Mouse (Mus musculus): ENCODE data around the gene Vamp8.

Gene Vamp8

DNA sequence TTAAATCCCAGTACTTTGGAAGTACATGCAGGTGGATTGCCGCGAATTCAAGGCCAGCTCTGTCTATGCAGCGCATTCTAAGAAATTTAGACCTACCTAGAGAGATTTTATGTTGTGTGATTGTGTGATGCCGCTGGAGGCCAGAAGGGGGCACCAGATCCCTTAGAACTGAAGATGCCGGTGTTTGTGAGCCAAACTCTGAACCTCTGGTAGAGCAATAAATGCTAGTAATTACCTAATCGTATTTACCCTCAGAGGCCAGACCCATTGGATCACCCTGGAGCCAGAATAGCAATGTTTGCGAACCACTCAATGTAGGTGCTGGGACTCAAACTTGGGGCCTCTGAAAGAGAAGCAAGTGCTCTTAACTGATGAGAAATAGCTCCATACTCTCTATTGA, 11.4 kb upstream of the Vamp8 start:
- peak; percentile 95 for DNase-seq

DNA sequence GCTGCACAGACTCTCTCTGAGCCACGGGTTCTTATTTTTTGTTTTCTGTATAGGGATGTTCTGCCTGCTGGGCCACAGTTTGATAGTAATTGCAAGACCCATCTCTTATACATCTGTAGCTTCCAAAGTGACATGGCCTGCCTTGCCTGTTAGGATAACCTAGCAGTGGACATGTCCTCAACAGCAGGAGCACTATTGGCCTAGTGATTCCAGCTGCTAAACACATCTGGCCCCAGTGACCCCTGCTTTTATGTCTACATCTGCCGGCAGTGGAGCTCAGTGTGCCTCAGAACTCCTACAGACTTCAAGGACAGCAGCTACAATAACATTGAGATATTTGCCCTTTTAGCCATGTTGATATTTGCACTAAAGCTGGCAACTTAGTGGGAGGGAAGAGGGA, 9.5 kb upstream of the Vamp8 start:
- DNase-seq, result no peak

DNA sequence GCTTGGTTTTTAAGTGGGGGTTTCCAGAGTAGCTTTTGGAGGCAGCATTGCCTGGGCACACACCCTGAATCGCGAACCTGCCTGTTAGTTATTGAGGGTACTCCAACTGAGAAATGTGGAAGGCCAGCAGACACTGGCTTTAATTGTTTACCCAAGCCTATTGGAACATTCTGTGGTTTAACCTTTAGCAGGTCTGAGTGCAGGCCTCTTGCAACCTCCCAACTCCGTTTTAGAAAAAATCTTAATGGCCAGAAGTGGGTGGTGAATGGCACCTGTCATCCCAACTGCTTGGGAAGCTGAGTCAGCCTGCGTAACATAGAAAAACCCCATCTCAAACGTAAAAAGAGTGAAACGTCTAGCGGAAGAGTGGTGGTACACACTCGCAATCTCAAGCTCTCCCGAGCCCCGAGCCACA, 6.3 kb upstream of the Vamp8 start:
- peak; percentile 80 for DNase-seq

DNA sequence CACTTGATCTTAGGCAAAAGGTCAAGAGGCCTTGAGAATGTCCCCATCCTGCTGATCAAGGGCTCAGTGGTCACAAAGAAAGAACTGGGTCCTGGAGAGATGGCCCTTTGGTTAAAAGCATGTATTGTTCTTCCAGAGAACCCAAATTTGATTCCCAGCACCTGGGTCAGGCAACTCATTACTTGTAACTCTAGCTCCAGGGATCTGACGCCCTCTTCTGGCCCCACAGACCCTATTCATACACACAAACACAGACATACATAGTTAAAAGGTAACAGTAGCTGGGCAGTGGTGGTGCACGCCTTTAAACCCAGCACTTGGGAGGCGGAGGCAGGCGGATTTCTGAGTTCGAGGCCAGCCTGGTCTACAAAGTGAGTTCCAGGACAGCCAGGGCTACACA, 1.8 kb upstream of the Vamp8 start:
- DNase-seq, result no peak

DNA sequence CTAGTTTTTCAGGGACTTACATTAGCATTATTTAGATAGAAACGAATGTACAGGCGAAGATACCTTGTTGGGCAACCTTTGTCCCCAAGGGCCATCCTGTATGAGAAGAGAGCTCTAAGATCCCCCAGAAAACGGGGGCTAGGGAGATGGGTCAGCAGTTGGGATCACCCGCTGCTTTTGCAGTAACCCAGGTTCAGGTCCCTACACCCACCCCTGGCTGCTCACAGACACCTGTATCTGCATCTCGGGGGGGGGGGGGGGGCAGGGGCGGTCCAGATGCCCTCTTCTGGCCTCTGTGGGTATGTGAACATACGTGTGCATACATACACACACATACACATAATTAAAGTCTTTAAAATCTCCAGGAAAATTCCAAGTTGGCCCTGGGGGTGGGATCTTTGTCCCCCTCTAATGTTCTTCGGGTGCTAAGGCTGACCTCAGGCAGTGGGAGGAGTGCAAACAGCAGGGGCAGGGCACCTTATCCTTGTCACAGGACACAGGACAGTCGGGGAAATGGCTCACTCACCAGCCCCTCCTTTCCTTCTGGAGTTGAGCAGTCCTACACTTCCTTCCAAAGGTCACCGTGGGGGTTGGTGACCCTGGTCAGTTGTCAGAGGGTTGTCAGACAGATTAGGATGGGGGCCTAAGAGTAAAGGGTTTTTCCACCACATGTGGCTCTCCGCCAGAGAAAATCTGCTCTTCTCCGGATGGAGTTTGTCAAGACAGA, 455 bp upstream of the Vamp8 start:
- peak; percentile 87 for DNase-seq

DNA sequence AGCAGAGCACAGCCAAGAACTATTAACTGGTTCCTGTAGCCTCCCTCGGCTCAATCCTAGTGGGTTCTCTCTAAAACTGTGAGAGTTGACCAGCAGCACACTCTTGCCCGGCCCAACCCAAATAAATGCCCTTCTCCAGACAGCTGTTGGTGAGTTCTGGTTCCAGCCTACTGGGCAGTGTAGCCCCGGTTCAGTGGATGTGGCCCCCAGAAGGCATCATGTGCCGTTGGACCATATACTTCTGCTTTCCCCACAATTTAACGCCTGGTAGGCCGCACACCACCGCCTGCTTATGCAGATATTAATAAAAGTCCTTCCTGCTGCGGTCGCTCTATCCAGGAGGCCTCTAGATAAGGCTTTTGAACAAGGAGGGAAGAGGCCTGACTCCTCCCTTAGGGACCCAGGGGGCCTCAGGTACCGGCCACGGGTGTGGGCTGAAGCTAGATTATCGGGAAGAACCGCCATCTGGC, 997 bp downstream of the Vamp8 start:
- DNase-seq, result peak; percentile 52

DNA sequence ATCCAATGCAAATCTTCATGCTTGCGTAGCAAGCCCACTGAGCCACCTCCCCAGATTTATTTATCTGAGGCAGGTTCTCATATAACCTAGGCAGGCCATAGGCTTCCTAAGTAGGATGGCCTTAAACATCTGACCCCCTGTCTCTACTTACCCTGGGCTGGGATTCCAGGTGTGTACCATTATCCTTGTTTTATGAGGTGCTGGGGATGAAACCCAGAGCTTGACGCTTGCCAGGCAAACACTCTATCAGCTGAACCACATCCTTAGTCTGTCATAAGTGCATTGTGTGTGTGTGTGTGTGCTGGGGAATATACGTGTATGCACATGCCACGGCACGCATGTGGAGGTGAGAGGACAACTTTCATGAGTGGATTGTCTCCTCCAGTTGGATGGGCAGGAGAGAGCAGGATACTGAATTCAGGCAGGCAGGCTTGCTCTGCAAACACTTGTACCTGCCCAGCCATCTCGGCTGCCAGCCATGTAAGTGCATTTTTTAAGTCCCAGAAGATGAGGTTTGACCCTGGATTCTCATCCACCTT, 1.6 kb downstream of the Vamp8 start:
- no peak for DNase-seq

DNA sequence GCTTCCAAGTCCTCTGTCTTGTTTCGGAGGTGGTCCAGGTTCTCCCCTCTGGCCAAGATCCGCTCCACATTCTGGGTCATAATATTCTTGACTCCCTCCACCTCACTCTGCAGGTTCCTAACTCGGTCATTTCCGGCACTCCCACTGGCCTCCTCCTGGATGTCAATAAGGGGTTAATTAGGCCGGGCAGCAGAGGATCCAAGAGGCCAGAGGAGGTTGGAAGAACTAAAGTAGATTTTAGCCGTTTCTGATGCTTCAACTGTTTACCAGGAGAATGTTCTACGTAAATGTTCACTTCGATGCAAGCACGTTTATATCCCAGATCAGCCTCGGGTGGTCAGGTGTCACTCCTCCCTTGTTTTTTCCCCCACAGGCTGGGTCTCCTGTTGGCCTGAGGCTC, 2.2 kb downstream of the Vamp8 start:
- no peak for DNase-seq

DNA sequence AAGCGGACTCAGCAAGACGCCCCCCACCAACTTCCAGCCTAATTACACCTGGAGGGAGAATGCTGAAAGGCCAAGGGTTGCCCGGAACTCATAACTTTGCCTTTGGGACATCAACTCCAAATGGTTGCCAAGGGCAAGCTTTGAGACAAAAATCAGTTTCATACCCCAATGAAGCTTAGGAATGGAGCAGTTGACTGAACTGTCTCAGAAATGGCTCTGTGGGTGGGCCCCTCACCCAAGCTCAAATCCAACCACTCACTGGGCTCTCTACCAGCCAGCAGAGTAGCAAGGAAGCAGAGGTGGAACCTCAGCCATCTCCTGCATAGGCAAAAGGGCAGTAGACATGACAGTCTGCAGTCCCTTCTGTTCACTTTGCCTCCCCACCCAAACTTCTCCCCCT, 2.7 kb downstream of the Vamp8 start:
- no peak for DNase-seq

DNA sequence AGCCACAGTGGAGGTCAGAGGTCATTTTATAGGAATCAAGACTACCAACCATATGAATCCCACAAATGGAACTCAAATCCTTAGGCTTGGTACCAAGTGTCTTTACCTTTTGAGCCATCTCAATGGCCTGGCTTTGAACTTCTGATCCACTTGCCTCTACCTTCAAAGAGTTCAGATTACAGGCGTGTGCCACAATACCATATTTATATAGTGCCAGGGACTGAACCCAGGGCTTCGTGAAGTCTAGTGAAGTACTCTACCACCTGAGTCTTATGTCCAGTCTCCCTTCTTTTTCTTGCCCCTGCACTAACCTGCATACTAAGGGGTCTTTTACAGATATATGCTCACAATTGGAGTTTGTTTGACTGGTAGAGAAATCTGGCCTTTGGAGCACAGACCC, 3.9 kb downstream of the Vamp8 start:
- no peak for DNase-seq

DNA sequence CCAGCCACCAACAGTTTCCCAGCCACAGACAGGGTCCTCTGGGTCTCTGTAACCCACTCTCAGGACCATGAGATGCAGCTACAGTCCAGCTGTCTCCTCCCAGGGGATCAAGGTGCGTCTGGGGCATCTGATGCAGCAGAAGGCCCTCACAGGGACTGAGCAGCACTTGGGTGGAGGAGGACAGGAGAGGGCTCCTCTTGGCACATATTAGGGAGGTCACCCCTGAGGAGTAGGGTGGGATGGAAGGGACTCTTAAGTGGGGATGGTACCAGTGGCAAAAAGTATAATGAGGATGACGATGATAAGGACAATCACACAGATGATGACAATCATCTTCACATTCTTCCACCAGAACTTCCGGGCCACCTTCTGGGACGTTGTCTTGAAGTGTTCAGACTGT, 5.2 kb downstream of the Vamp8 start:
- no peak for DNase-seq

DNA sequence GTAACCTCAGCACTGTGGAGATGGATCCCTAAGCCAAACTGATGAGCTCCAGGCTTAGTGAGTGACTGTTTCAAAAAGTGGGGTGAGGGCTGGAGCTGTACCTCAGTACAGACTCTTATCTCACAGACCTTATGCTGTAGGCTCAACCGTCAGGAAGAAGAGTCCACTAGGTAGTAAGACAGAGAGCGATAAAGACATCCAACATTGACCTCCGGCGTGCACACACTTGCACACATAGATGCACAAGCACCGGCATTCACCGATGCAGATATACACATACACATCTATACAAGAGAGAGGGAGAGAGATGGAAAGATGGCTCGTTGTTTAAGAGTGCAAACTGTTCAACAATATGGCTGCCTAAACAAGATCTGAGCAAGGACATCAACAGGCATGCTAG, 6.6 kb downstream of the Vamp8 start:
- DNase-seq, result no peak

DNA sequence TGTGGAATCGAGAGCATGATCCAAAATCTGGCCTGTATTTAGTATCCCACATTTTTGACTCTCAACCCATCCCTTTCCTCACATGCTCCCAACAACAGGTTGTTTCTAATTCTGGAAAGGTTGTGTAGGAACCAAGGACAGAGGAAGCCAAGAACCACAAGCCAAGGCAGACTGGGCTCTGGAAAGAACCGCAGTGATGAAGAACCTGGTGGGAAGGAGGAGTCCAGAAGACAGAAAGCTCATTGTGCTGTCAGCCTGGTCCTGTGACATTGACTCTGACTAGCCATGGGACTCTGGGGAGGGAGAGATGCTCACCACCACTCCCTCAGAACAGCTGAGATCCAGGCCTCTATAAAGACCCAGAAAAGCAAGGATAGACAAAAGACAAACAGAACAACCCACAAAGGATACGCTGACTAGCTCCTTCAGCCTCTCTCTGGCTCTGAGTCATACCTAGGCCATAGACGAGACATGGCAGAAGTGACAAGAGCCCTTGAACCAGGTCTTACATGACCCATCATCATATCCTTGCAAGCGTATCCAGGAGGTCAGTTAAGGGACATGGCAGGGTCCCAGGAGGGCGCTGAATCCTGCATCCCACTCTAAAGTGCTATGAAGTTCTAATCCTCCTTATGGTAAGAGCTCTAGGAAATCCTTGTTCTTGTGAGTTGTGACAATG, 7.2 kb downstream of the Vamp8 start:
- DNase-seq, result no peak

DNA sequence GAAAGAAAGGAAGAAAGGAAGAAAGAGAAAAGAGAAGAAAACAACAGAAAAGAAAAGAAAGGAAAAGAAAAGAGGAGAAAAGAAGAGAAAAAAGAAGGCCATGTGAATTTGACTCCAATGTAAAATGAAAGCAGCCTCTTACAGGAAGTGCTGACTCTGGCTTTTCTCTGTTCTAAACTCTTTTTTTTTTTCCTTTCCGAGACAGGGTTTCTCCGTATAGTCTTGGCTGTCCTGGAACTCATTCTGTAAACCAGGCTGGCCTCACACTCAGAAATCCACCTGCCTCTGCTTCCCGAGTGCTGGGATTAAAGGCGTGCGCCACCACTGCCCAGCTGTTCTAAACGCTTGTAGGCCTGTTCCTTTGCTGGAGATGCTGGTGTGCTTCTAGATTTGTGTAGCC, 8.0 kb downstream of the Vamp8 start:
- no peak for DNase-seq

DNA sequence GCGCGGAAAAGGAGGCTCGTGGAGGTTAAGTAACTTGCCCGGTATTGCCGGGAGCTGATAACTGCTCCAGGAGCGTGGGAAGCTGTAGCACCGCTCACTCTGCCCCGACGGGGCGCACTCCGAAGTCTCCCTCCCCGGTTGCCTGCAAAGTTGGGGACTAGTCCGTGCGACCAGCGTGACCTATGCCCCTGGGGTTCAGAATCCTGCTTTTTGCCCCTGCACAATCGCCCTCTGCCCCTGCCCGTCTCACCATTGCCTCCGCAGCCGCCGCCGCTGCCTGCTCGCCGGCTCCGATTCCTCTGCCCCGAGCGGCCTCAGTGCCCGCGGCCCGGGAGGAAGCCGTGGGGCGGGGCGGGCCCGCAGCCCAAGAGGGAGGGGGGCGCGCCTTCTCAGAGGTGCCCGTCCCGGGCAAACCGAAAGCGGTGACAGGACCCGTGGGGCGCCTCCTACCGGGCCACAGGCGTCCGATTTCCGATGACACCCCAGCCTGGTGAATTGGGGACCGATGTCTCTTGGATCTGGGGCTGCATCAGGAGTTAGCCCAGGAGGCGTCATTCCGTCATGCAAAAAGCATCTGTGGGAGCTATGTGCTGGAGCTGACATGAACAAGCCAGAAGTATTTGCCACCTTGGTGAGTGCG, 10.3 kb downstream of the Vamp8 start, which contains the start of gene Vamp5:
Gene Vamp5, minus strand, starts transcription at position 338 of the 640 bp plus-strand sequence.
- peak; percentile 95 for DNase-seq

DNA sequence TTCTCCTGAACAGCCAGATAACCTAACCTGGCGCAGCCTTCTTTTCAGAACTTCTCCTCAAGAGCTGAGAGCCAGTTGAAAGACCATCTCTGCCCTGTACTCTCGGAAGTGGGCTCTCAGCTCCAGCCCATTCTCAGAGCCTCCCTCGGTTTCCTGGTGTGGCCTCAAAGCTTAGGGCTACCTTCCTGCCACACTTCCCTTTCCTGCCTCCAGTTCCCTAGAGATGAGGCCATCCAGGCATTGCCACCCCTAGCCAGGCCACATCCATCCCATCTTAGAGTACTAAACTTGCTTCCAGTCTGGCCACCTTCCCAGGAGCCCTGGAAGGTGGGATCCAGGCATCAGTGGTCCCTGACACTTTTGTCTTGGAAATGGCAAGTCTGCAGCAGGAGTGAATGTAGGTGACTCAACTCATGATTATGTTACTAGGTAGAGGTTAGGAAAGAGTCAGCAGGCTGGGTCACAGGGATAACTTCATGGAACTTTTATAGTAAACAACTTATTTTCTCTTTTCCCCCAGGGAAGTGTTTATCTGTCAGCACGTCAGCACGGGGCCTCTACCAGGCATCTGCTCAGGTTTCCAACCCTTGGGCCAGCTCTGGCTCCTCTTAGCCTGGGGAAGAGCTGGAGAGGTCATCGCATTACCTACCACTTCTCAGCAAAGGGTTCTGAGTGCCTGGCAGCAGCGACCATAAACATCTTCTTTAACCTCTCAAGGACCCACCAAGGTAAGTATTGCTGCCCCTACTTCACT, 10.9 kb downstream of the Vamp8 start:
- DNase-seq, result no peak

DNA sequence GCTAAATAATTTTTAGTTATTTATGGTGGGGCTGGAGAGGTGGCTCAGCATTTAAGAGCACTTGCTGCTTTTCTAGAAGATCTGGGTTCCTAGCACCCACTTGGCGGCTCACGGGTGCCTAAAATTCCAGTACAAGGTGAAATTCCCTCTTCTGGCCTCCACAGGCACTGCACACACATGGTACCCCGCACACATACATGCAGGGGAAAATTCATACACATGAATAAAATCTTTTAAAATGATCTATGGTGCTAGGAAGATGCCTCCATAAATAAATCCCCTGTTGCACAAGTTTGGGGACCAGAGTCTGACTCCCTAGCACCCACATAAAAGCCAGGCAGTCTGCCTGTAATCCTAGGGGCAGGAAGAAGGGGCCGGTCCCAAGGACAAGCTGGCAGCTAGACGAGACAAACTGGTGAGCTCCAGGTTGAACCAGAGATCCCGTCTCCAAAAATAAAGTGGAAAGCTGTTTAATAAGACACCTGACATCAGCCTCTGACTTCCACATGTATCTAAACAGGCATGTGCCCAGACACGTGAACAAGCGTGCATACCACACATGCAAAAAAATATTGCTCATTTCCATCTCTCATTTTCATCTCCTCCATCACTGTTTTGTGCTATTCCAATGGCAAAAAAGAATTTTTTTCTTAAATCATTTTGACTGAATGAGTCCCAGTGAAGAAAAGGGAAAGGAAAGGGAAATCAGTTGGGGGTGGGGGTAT, 11.8 kb downstream of the Vamp8 start:
- DNase-seq, result no peak

DNA sequence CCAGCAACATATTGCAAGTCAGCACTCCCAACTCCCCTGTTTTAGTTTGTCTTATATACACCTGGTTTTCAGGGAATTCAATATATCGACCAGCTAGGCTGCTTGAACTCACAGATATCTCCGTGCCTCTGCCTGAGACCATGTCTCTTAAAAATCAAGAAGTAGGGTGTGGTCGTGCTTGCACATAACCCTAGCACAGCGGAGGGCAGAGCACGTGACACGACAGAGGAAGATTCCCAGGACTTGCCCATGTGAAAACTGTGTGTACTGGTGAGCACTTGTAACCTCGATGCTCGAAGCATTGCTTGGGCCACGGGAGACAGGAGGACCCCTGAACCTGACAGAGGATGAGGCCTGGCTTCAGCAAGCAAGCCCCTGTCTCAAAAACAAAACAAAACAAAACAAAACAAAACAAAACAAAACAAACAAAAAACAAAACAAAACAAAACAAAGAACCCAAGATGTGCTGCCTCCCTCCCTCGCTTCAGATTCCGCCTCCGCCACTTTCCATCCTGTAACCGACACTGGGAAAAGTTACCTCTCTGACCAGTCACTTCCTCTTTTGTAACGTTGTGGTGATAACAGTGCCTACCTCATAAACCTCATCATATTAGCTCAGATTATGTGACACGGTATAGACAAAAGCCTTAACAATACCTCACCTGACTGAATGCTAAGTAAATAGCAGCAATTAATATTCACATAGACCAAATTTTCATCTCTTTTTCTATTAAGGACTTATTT, 15.5 kb downstream of the Vamp8 start:
- peak; percentile 55 for DNase-seq

DNA sequence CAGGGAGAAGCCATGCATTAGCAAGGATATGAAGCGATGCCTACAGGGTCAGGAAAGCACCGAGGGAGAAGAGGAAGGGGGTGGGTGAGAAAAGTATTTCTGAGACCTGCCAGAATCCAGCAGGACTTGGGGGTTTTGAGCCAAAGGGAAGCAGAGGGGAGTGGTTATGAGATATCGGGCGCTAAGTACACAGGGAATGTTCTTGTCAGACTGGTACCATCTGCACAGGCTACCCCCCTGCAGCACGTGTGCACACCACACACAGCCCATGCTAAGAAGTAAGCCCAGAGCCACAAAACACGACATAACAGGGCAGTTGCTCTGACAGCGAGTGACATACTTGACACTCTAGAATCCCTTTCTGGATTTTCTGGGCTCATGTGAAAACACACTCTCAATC, 16.3 kb downstream of the Vamp8 start:
- DNase-seq, result no peak

DNA sequence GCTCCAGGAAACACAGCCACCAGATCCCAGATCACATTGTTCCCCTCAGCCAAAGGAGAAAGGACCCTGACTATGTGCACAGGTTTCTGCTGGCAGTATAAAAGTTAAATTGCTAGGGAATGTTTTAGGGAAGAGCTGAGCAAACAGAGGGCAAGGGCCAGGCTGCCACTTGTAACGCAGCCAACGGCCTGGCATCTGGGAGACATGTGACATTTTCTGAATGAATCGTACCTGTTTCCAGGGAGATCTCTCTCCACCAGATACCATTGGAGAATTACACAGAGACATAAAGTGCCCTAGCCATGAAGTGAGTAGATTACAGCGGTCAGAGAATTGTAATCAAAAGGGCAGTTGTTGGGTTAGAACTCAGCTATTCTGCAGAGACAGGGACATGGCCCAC, 17.3 kb downstream of the Vamp8 start:
- DNase-seq, result peak; percentile 64

DNA sequence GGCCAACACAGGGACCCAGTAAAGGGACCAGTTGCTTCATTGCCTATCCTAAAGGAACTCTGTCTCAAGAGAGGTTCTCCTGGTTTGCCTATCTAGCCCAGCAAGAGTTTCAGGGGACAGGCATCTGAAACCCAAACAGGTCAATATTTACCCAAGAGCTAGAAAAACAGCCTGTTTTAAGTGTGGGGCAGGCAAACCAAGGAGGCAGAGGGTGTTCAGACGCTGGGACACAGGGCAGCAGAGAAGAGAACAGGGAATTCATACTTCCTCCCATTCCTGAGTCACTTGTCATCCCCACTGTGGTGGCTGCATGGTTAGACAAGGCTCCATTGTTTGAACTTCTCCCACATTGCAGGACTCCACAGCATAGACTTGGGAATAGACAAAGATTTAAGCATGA, 18.9 kb downstream of the Vamp8 start:
- DNase-seq, result no peak

DNA sequence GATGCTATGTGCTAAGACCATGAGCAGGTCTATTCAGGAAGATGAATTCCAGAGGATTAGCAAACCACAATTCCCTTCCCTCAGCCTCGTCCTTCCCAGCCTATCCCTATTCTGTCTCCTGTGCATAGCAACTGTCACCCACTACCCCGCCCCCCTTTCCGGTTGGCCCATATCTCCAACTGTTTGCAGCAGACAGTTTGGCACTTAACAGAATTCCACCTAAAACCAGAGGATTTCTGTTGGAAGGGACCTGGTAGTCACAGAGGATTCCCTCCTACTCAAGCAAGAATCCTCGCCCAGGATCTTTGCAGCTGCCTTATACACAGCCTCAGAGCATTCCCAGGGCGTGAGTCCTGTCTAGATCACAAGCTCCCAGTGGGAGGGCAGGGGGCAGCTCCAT, 19.4 kb downstream of the Vamp8 start:
- no peak for DNase-seq
